Mouse (Mus musculus) adrenal gland, adult 8-10 months (tissue): ENCODE measurements at regions not wholly inside any gene's neighbourhood (a gene's known extent, or its start where the extent isn't known, plus 50 kb on each side); places are given as distances from the start of the nearest gene placed in this dataset.

Experiments
- DNase-seq: peaks from one replicate; pipeline ENCODE4 v3.0.0; 2022

GRCm38 (mm10) chr15:10767535-10767934 is 53.1 kb upstream of the Rai14 start:
- no peak for DNase-seq

DNA sequence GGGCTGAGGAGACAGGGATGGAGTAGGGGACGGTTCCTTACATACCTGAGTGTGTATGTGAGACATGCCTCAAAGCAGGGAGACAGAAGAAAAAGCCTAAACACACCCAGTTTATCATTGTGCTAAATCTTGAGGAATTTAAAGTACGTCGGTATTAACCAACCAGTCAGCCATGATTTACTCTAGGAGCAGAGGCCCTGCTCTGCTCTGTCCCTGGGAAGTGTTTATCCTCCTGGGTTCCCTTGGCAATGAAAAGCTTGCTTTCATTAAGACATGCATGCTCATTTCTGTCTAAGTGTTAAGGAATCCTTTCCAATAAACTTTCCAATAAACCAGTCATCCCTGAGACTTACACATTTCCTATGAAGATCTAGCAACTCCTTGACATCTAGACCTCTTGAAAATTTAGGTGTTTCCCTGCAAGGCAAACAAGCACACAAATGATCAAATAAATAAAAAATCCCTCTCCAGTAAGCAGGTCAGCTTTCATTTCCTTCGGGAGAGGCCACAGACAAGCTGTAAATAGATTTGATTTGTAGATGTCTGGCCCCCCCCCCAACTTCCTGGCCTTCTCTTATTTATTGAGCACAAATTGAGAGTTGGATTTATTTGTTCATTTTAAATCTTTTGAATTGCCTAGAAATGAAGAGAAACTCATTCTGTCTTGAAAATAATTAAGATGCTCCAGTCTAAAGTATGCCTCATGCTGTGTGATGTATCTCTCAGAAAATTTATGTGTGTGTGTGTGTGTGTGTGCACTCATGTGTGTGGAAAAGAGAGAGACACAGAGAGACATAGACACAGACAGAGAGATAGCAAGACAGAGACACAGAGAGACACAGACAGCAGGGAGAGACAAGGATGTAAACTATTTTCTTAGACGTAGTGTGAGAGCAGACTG is 56.2 kb upstream of the Rai14 start:
- DNase-seq, result no peak

GRCm38 (mm10) chr15:10771311-10771690 is 56.9 kb upstream of the Rai14 start:
- DNase-seq, result no peak

DNA sequence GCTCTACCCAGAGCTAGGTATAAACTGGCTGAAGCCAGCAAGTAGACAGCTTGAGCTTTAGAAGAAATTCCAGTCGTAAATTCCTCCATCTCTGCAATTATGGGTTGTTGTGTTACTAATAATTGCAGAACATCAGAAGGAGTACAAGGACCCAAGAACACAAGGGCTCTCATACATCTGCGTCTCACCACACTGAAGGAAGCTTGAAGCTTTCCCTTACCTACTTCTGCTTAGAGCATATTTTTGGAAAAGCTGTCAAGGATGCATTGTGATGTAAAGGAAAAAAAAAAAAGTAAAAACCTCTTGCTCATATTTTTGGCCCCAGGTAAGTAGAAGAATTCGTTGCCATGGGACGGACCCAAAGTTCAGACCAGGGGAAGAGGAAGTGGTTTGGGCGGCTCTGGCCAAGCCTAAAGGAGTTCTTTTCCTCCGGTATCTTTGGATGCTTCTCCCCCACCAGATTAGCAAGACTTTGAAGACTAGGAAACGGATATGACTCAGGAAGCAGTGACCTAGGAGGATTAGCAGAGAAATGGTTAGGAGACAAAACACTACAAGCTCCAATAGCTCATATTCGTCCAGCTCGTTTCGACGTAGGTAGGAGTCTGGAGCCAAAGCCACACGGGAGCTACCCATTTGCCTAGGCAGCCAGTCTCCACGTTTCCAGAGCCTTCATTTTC is 65.7 kb upstream of the Rai14 start:
- peak; percentile 29 for DNase-seq

DNA sequence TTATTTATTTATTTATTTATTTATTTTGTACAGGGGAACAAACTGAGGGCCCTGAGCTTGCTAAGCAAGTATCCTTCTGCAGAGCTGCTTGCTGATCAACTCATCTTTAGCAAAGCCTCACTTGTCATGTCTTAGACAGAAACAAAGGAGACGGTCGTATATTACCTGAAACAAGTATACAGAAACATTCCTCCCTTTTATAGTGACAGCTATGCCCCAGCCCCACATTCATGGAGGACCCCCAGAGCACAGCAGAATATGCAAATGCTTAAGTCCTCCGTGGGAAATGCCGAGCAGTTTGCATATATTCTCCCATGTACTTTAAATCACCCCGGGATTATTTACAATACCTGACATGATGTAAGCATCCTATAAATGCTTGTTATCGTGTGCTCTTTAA is 74.9 kb upstream of the Rai14 start:
- no peak for DNase-seq

DNA sequence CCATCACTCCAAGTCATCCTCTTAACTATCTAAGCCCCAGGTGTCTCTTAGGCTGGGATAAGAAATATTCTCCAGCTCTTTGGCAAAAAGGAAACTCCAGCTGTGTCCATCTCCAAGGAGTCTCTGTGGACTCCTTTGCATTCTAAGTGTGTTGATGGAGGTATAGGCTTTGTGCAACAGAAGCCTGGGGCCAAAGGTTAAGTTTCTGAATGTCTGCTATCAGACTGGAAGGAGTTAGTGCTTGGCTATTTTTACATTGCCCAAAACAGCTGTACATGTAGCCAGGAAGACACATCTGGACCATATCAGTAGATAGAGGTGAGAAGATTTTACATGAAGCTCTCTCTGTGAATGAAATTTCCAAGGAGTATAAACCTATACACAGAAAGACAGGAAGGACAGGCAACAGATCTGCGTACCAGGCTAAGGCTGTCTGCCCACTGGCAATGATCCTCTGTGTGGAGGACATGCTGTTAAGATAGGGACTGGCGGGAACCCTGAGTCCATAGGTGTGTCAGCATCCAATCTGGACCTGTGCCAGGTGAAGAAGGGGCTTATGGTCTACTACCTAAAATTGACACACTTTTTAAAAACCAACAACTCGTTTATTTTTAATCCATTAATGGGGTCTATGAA is 76.6 kb upstream of the Rai14 start:
- no peak for DNase-seq

GRCm38 (mm10) chr15:10791516-10792112 is 77.2 kb upstream of the Rai14 start:
- no peak for DNase-seq

- no peak for DNase-seq
Measured at GRCm38 (mm10) chr15:10792156-10792555, 77.7 kb upstream of the Rai14 start.

- no peak for DNase-seq
Measured at GRCm38 (mm10) chr15:10795126-10795792, 80.8 kb upstream of the Rai14 start.

- DNase-seq, result no peak
Measured at GRCm38 (mm10) chr15:10799656-10800055, 85.2 kb upstream of the Rai14 start.

- DNase-seq, result no peak
Measured at GRCm38 (mm10) chr15:10814195-10814594, 99.8 kb upstream of the Rai14 start.

DNA sequence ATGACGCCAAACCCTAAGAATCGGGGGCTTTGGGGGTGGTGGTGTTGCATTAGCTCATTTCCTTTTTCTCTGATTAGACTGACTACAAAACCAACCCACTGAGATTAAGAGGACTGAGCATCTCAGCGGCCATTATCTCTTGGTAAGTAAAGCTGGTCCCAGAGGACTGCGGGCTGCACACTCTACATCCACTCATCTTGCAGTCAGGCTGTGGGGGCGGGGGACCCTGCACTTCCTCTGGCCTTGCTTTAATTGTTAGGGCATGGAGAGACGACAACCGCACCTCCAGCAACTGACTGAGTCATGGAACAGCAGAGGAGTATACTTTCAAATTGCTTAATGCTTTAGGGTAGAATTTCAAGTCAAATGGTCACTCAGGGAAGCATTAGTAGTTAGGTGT is 100.3 kb upstream of the Rai14 start:
- no peak for DNase-seq

DNA sequence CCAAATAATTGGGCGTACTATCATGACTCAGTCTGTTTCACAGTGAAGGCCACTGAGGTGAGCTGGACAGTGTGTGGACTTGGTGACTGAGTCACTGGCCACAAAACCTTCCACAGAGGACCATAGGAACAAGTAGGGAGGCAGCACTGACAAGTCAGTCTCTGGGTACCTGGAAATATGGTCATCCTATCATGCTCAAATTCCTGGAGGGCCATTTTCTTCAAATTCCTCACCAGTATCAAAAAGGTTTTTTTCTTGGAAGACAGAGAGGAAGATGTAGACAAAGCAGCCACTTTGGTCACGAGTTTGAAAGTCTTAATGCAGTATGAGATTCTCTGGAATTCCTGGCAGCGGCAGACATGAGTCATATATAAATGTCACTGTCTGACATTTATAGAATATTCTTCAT is 101.8 kb upstream of the Rai14 start:
- DNase-seq, result peak; percentile 23

- peak; percentile 75 for DNase-seq
Measured at GRCm38 (mm10) chr15:10818216-10818615, 103.8 kb upstream of the Rai14 start.

DNA sequence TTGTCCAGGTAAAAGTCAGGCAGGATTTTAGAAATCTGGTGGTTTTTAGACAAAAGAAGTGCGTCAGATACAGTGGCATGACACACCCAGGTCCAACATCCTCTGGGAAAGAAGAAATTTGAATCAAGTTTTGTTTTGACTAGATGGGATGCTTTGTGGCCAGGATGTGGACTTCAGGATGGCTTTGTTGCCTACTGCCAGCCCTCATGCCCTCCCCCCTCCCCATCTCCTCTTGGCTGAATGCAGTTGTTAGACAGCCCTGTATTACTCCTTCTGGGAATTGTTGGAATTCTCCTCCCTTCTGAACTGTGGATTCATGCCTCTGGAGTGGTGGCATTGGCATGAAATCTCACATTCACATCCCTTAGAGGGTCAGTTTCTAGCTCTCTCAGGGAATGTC is 104.3 kb upstream of the Rai14 start:
- DNase-seq, result no peak

DNA sequence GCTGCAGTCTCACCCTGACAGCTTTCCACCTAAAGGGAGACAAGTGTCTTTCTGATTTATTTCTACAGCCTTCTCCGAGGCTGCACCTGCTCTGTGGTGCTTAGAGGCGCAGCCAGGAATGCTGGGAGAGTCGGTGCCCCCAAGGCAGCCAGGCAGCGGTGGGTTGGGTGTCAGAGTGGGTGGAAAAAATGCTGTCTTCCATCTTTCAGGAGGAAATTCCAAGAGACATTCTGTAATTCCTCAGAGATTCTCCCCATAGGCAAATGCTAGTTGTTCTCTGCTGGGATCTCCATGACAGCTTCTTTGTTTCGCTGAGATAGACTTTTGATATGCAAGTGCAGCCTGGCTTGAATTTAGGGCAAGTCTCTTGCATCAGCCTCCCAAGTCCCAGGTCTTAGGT is 109.5 kb upstream of the Rai14 start:
- DNase-seq, result no peak

DNA sequence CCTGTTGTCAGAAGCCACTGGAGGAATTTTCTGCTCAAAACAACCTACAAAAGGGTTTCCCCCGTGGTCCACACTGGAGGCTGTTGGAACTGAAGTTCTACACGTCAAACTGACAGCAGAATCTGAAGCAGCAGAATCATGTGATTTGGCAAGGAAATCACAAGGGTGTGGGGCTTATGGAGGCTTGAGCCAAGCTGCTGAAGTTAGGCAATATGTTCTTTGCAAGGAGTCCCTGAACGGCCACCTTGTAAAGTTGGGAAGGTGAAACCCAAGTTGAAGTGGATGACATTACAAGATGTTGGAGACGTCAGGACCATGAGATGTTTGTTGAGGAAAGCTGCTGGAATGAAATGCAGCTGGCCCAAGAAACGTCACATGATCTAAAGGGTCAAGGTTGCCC is 115.2 kb upstream of the Rai14 start:
- DNase-seq, result no peak

- no peak for DNase-seq
Measured at GRCm38 (mm10) chr15:10830478-10830877, 116.1 kb upstream of the Rai14 start.

GRCm38 (mm10) chr15:10831106-10831505 is 116.7 kb upstream of the Rai14 start:
- no peak for DNase-seq

DNA sequence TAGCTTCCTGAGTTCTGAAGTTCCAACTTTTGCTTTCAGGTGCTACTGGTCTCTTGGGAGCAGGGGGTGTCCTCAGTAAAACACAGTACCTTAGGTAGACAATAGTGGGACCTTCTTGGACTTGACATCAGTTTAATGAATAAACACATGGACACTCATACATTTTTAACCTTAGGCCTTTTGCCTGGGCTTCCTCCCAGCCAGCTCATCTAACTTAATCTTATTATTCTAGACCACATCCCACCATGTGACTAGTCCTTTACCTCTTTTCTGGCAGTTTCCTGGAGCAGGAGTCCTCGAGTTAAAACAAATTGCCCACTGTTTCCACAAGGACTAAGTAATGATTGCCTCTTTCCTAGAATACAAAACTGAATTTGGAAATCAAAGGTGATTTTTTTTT is 117.9 kb upstream of the Rai14 start:
- DNase-seq, result no peak

DNA sequence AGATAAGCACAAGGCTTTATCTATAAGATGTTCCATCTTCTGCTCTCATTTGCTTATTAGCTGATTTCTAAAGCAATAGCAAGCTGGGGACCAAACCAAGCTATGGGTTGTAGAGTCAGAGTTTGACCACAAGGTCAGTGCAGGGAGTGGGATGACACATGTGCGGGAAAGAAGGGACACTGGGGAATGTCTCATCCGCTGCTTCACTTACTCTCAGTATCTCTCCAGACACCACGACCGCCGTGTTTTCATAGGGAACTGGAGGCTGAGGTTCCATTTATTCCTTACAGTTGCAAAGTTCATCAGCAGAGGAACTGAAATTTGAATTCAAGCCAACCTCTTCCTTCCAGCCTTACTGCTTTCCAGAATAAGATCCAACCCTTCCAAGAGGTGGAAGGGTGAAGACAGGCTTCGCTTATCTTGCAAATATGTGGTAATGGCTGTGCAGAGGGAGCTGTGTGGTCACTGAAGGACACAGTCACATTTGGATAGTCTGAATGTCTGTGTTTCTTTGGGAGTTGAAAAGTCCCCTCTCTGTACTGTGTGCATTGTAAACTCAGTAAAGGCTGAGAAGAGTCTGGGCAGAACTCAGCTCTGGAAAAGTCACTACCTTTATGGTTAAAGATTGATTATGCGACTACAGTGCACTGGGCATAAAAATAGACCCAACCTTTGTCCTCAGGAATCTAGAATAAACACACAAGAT is 118.1 kb upstream of the C1qtnf3 start:
- DNase-seq, result no peak
